Mouse (Mus musculus): Measurements from ENCODE around the gene E2f7.

DNA sequence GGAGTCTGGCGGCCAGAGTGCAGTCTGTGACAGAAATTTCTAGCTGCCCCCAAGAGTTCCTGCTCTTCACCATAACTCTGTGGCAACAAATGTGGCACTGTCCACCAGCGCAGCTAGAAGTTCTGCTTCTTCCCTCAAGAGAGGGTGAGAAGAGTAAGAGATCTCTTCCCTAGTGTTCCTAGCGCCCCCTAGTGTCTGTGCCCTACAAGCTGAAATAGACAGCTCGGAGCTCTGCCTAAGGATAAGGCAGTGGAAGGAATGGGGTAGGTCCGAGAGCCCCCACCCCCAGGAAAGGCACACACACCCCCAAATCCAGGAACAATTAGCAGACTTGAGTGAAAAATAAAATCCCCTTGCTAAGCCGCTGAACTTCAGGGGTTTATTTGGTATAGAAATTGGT is 11.9 kb upstream of the E2f7 start:
- peak; percentile 82 for TF ChIP-seq CTCF (IDR thresholded peaks at IDR 0.05; ENCODE audit: low read depth)
- TF ChIP-seq EP300 (IDR thresholded peaks at IDR 0.05; ENCODE audit: low read depth) = no peak

All from heart, postnatal 0 days (tissue).